Mouse (Mus musculus): ENCODE measurements around the gene Lao1. TPM values are rescaled to one million over a fixed set of nuclear protein-coding genes. Genes with fewer than 3 reads are reported as not detected.

Lao1 gene
- polyA plus RNA-seq (2012; rRNA removed): 0.14 and 0.15 TPM in 2 replicates

GRCm38 (mm10) chr4:118961141-118961628 is at the start of gene Lao1:
Lao1 (plus strand) TSS chr4:118961578.

GRCm38 (mm10) chr4:118917365-118917764 is 44.0 kb upstream of the Lao1 start, which contains the start of gene Olfr1329:
Olfr1329 (minus strand) TSS chr4:118917465.

GRCm38 (mm10) chr4:118938512-118938911 is 22.9 kb upstream of the Lao1 start, which contains the start of gene Olfr1328:
Olfr1328 (minus strand) TSS chr4:118938612.

Other genes with a start within 250 kb of the Lao1 start
- not detected in 2 replicates for gene Olfr1340, start 241.4 kb upstream of the Lao1 start, polyA plus RNA-seq (2012; rRNA removed)
- gene Olfr1339, start 229.4 kb upstream of the Lao1 start, polyA plus RNA-seq (2012; rRNA removed): not detected in 2 replicates
- not detected in 2 replicates for gene Olfr1338, start 202.8 kb upstream of the Lao1 start, polyA plus RNA-seq (2012; rRNA removed)
- not detected in 2 replicates for gene Olfr1337, start 179.0 kb upstream of the Lao1 start, polyA plus RNA-seq (2012; rRNA removed)
- gene Olfr1335, start 151.6 kb upstream of the Lao1 start, polyA plus RNA-seq (2012; rRNA removed): not detected in 2 replicates
- not detected in 2 replicates for gene Olfr1333, start 125.3 kb upstream of the Lao1 start, polyA plus RNA-seq (2012; rRNA removed)
- gene Olfr1331, start 96.9 kb upstream of the Lao1 start, polyA plus RNA-seq (2012; rRNA removed): not detected in 2 replicates
- not detected in 2 replicates for gene Olfr1330, start 73.0 kb upstream of the Lao1 start, polyA plus RNA-seq (2012; rRNA removed)
- gene Olfr1329, start 44.1 kb upstream of the Lao1 start, polyA plus RNA-seq (2012; rRNA removed): not detected in 2 replicates
- gene Olfr1328, start 23.0 kb upstream of the Lao1 start, polyA plus RNA-seq (2012; rRNA removed): not detected in 2 replicates
- gene Slc2a1, start 147.1 kb downstream of the Lao1 start, polyA plus RNA-seq (2012; rRNA removed): 64.7 and 77.2 TPM in 2 replicates
- 4.2 and 5.2 TPM in 2 replicates for gene Zfp691, start 212.6 kb downstream of the Lao1 start, polyA plus RNA-seq (2012; rRNA removed)
- gene Ermap, start 228.4 kb downstream of the Lao1 start, polyA plus RNA-seq (2012; rRNA removed): 0.45 and 0.51 TPM in 2 replicates
- 152 and 154 TPM in 2 replicates for gene Svbp, start 233.7 kb downstream of the Lao1 start, polyA plus RNA-seq (2012; rRNA removed)